Mouse (Mus musculus): ENCODE results near the gene Pex12.
"Not testable (repeated sequence)": the region's sequence is repeated elsewhere in the genome, so short reads cannot be mapped to it uniquely, and the experiment has no call there.

The Pex12 gene

GRCm38 (mm10) chr11:83286566-83286965 lies 15.8 kb downstream of the Pex12 start, which contains the start of gene Slfn14:
Slfn14 (minus strand) TSS chr11:83286726.
- in situ Hi-C loops (cut with MboI), result no loop called here

GRCm38 (mm10) chr11:83285627-83286026 lies 16.8 kb downstream of the Pex12 start:
- in situ Hi-C loops (cut with MboI), result no loop called here

GRCm38 (mm10) chr11:83282084-83282483 lies 20.3 kb downstream of the Pex12 start:
- in situ Hi-C loops (cut with MboI), result no loop called here

GRCm38 (mm10) chr11:83279691-83280090 lies 22.7 kb downstream of the Pex12 start:
- in situ Hi-C loops (cut with MboI), result no loop called here

GRCm38 (mm10) chr11:83279024-83279423 lies 23.4 kb downstream of the Pex12 start:
- in situ Hi-C loops (cut with MboI), result no loop called here

- in situ Hi-C loops (cut with MboI), result no loop called here
Measured at GRCm38 (mm10) chr11:83276251-83276650, 26.1 kb downstream of the Pex12 start.

GRCm38 (mm10) chr11:83271951-83272843 lies 30.2 kb downstream of the Pex12 start:
- in situ Hi-C loops (cut with MboI), result no loop called here

- in situ Hi-C loops (cut with MboI), result no loop called here
Measured at GRCm38 (mm10) chr11:83271151-83271950, 31.0 kb downstream of the Pex12 start.

GRCm38 (mm10) chr11:83270842-83271150 lies 31.6 kb downstream of the Pex12 start:
- in situ Hi-C loops (cut with MboI), result no loop called here

- in situ Hi-C loops (cut with MboI), result no loop called here
Measured at GRCm38 (mm10) chr11:83263146-83263545, 39.2 kb downstream of the Pex12 start.

- in situ Hi-C loops (cut with MboI), result no loop called here
Measured at GRCm38 (mm10) chr11:83262673-83263072, 39.7 kb downstream of the Pex12 start.

- in situ Hi-C loops (cut with MboI), result not testable (repeated sequence)
Measured at GRCm38 (mm10) chr11:83257211-83257610, 45.2 kb downstream of the Pex12 start.
